ENCODE assay signal across 17 mouse cellular contexts in the genomic region with DNA sequence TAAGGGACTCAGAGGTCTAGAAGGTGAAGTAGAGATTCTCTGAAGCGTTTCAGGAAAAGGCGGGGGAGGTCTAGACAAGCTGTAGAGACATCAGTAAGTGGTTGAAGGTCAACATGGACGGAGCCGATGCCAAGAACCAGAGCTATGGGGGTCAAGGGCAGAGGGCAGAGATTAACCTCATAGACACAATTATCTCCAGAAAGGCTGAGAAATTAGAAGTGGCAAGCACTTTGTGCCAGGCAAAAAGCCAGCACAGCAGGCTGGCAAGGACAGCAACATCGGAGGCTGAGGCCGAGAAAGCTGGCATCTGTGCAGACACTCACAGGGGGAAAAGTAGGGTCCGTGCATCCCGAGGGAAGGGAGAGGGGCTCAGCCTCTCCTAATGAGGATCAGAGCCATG. TPM values are rescaled to one million over a fixed set of nuclear protein-coding genes. Genes with fewer than 3 reads are reported as not detected.
DNase-seq lines count a peak whose midpoint lies in the region; ATAC-seq and TF ChIP-seq lines count a peak whose summit lies in the region.
"Had no signal": no experiment of that assay in that cellular context is flagged by ENCODE, and none has a peak within 500 bp of the region (broad histone marks: within the 10 kb centered on the region; RNA-seq: fewer than 3 reads in every experiment).

No protein-coding gene starts in this region.

- H3K27ac ChIP-seq in forebrain, embryonic 14.5 days (ENCODE audit: low read depth, low read length), result peak overlapping the region; percentile 49; the same call in 1 of the 2 replicates
- no peak overlapping the region for H3K27ac ChIP-seq in forebrain, embryonic 10.5 days
- H3K27ac ChIP-seq in midbrain, embryonic 10.5 days (replicated peaks), result peak overlapping the region; percentile 46; the same call in 1 of the 2 replicates
- H3K27ac ChIP-seq in midbrain, postnatal 0 days (ENCODE audit: low read depth, low read length), result no peak overlapping the region
- no peak overlapping the region for H3K27ac ChIP-seq in heart, embryonic 11.5 days (ENCODE audit: low read depth, low read length)
- H3K27ac ChIP-seq: heart, embryonic 13.5 days; intestine, embryonic 15.5 days; liver, embryonic 12.5 days; midbrain, embryonic 12.5 days; neural tube, embryonic 13.5 days had no signal

- H3K4me2 ChIP-seq in forebrain, embryonic 14.5 days (ENCODE audit: low read length), result no peak overlapping the region
- H3K4me2 ChIP-seq in midbrain, postnatal 0 days (ENCODE audit: low read depth, low read length, poor library complexity, severe bottlenecking), result no peak overlapping the region
- H3K4me2 ChIP-seq in heart, embryonic 11.5 days, result no peak overlapping the region
- H3K4me2 ChIP-seq: heart, embryonic 13.5 days; intestine, embryonic 15.5 days; liver, embryonic 12.5 days; midbrain, embryonic 12.5 days; neural tube, embryonic 13.5 days had no signal

- no peak for DNase-seq in forebrain, embryonic 14.5 days (ENCODE audit: low spot score)
- DNase-seq in forebrain, embryonic 10.5 days (ENCODE audit: extremely low spot score, low spot score), result no peak
- no peak for DNase-seq in midbrain, embryonic 10.5 days (ENCODE audit: low spot score)
- no peak for DNase-seq in midbrain, postnatal 0 days (ENCODE audit: low spot score)
- peak; percentile 65 to 74 for DNase-seq in adrenal gland, postnatal 36 days
- peak; percentile 71 to 76 for DNase-seq in kidney, postnatal 25 days
- no peak for DNase-seq in embryo, embryonic 9.5 days (ENCODE audit: extremely low spot score)
- DNase-seq: cerebellum, adult 2 months; embryo, embryonic 11 days; gastrocnemius, postnatal 14 days had no signal

- no peak for TF ChIP-seq CTCF in midbrain, postnatal 0 days (IDR thresholded peaks at IDR 0.05)

- no peak overlapping the region for H3K9ac ChIP-seq in forebrain, embryonic 14.5 days (ENCODE audit: low read length)
- H3K9ac ChIP-seq in midbrain, postnatal 0 days (replicated peaks; ENCODE audit: low read length, poor library complexity, severe bottlenecking), result no peak overlapping the region
- H3K9ac ChIP-seq in heart, embryonic 11.5 days (ENCODE audit: low read depth, low read length), result no peak overlapping the region
- H3K9ac ChIP-seq: heart, embryonic 13.5 days; intestine, embryonic 15.5 days; liver, embryonic 12.5 days; midbrain, embryonic 12.5 days; neural tube, embryonic 13.5 days had no signal

- H3K36me3 ChIP-seq in forebrain, embryonic 14.5 days (ENCODE audit: control insufficient read depth, insufficient read depth, low read length), result 0 out of 2 replicates have a peak, but pooled peaks cover 3% of the 10 kb centered on the region
- no peaks in the 10 kb centered on the region for H3K36me3 ChIP-seq in forebrain, embryonic 10.5 days (replicated peaks)
- H3K36me3 ChIP-seq in midbrain, embryonic 10.5 days, result no peaks in the 10 kb centered on the region
- H3K36me3 ChIP-seq in midbrain, postnatal 0 days (ENCODE audit: insufficient read depth, low read length), result peaks cover 6% of the 10 kb centered on the region; the same call in 1 of the 2 replicates
- no peaks in the 10 kb centered on the region for H3K36me3 ChIP-seq in heart, embryonic 11.5 days (ENCODE audit: control insufficient read depth, insufficient read depth, low read length)
- H3K36me3 ChIP-seq: heart, embryonic 13.5 days; intestine, embryonic 15.5 days; midbrain, embryonic 12.5 days had no signal

- H3K4me3 ChIP-seq in forebrain, embryonic 14.5 days (ENCODE audit: low read depth, low read length), result no peak overlapping the region
- H3K4me3 ChIP-seq in forebrain, embryonic 10.5 days, result no peak overlapping the region
- no peak overlapping the region for H3K4me3 ChIP-seq in midbrain, embryonic 10.5 days
- H3K4me3 ChIP-seq in midbrain, postnatal 0 days (ENCODE audit: low read depth, low read length), result no peak overlapping the region
- H3K4me3 ChIP-seq in heart, embryonic 11.5 days (ENCODE audit: low read depth, low read length), result no peak overlapping the region
- H3K4me3 ChIP-seq: heart, embryonic 13.5 days; intestine, embryonic 15.5 days; liver, embryonic 12.5 days; midbrain, embryonic 12.5 days; neural tube, embryonic 13.5 days had no signal

- H3K27me3 ChIP-seq in forebrain, embryonic 14.5 days (replicated peaks; ENCODE audit: control insufficient read depth, insufficient read depth, low read length), result no peaks in the 10 kb centered on the region
- H3K27me3 ChIP-seq in forebrain, embryonic 10.5 days (ENCODE audit: poor library complexity, severe bottlenecking), result 0 out of 2 replicates have a peak, but pooled peaks cover 13% of the 10 kb centered on the region
- H3K27me3 ChIP-seq in midbrain, embryonic 10.5 days (ENCODE audit: low read depth, poor library complexity, severe bottlenecking), result no peaks in the 10 kb centered on the region
- no peaks in the 10 kb centered on the region for H3K27me3 ChIP-seq in midbrain, postnatal 0 days (ENCODE audit: insufficient read depth, low read length)
- no peaks in the 10 kb centered on the region; the same call in 1 of the 2 replicates for H3K27me3 ChIP-seq in heart, embryonic 11.5 days (ENCODE audit: control insufficient read depth, insufficient read depth, low read length)
- H3K27me3 ChIP-seq: intestine, embryonic 15.5 days; liver, embryonic 12.5 days; neural tube, embryonic 13.5 days had no signal

- WGBS in forebrain, embryonic 14.5 days, result 72% methylated on average over 8 of the region's 8 CpGs
- 86% methylated on average over 8 of the region's 8 CpGs for WGBS in forebrain, embryonic 10.5 days
- WGBS in midbrain, embryonic 10.5 days, result 70% methylated on average over 8 of the region's 8 CpGs
- WGBS in midbrain, postnatal 0 days, result 47% methylated on average over 8 of the region's 8 CpGs
- WGBS in heart, embryonic 11.5 days (ENCODE audit: insufficient replicate concordance), result 77% methylated on average over 8 of the region's 8 CpGs

- H3K9me3 ChIP-seq in forebrain, embryonic 14.5 days (replicated peaks; ENCODE audit: control insufficient read depth, low read length), result no peaks in the 10 kb centered on the region
- H3K9me3 ChIP-seq in forebrain, embryonic 10.5 days, result no peaks in the 10 kb centered on the region
- no peaks in the 10 kb centered on the region for H3K9me3 ChIP-seq in midbrain, embryonic 10.5 days (replicated peaks)
- H3K9me3 ChIP-seq in midbrain, postnatal 0 days (ENCODE audit: low read length), result no peaks in the 10 kb centered on the region
- no peaks in the 10 kb centered on the region for H3K9me3 ChIP-seq in heart, embryonic 11.5 days (replicated peaks; ENCODE audit: control insufficient read depth, low read length)
- H3K9me3 ChIP-seq: heart, embryonic 13.5 days; intestine, embryonic 15.5 days; liver, embryonic 12.5 days; midbrain, embryonic 12.5 days; neural tube, embryonic 13.5 days had no signal

- peaks cover 7% of the 10 kb centered on the region for H3K4me1 ChIP-seq in forebrain, embryonic 14.5 days (ENCODE audit: control insufficient read depth, insufficient read depth, low read length)
- peaks cover 33% of the 10 kb centered on the region for H3K4me1 ChIP-seq in forebrain, embryonic 10.5 days
- peaks cover 58% of the 10 kb centered on the region for H3K4me1 ChIP-seq in midbrain, embryonic 10.5 days
- no peaks in the 10 kb centered on the region for H3K4me1 ChIP-seq in midbrain, postnatal 0 days (ENCODE audit: insufficient read depth, low read length)
- H3K4me1 ChIP-seq in heart, embryonic 11.5 days (ENCODE audit: control insufficient read depth, insufficient read depth, low read length), result peaks cover 21% of the 10 kb centered on the region
- H3K4me1 ChIP-seq: intestine, embryonic 15.5 days had no signal

- ATAC-seq in forebrain, embryonic 14.5 days, result no peak
- ATAC-seq in midbrain, postnatal 0 days (ENCODE audit: low FRiP score), result no peak
- no peak for ATAC-seq in heart, embryonic 11.5 days (replicated peaks; ENCODE audit: insufficient number of reproducible peaks, low FRiP score, low TSS enrichment)
- ATAC-seq: intestine, embryonic 15.5 days; liver, embryonic 12.5 days; lung, postnatal 0 days had no signal

RNA-seq across cellular contexts. Expression of a gene that starts 2.5 kb away (rescaled TPM):
- 0.30 and 0.32 TPM in 2 replicates for polyA plus RNA-seq in forebrain, embryonic 14.5 days (2014; fragmentation: Nextera tagmentation; extraction: Ambion mirVana)
- polyA plus RNA-seq in forebrain, embryonic 10.5 days (2016; fragmentation: Nextera tagmentation; extraction: Ambion mirVana), result 0.11 and 0.19 TPM in 2 replicates
- 0.10 TPM in 2 replicates for polyA plus RNA-seq in midbrain, embryonic 10.5 days (2016; fragmentation: Nextera tagmentation; extraction: Ambion mirVana)
- 0.55 and 0.57 TPM in 2 replicates for total RNA-seq in midbrain, postnatal 0 days (2014; rRNA removed)
- polyA plus RNA-seq in midbrain, postnatal 0 days (2015; fragmentation: Nextera tagmentation; extraction: Ambion mirVana), result 0.22 and 0.46 TPM in 2 replicates
- 1 to 10 TPM in 1 of 2 experiments, under 1 TPM in 1; 0.20 to 3.1 TPM for total RNA-seq in adrenal gland, postnatal 36 days (2021)
- 0.37 and 0.47 TPM in 2 replicates for polyA plus RNA-seq in heart, embryonic 11.5 days (2014; fragmentation: Nextera tagmentation; extraction: Ambion mirVana)
- polyA plus RNA-seq: midbrain, embryonic 12.5 days had no signal

RNA-seq across cellular contexts. Expression of a gene that starts 28.4 kb away (rescaled TPM):
- polyA plus RNA-seq in forebrain, embryonic 14.5 days (2014; fragmentation: Nextera tagmentation; extraction: Ambion mirVana), result 7.7 and 10.7 TPM in 2 replicates
- polyA plus RNA-seq in forebrain, embryonic 10.5 days (2016; fragmentation: Nextera tagmentation; extraction: Ambion mirVana), result 20.1 and 20.8 TPM in 2 replicates
- 17.7 and 19.2 TPM in 2 replicates for polyA plus RNA-seq in midbrain, embryonic 10.5 days (2016; fragmentation: Nextera tagmentation; extraction: Ambion mirVana)
- 66.0 and 74.3 TPM in 2 replicates for total RNA-seq in midbrain, postnatal 0 days (2014; rRNA removed)
- 11.1 and 14.6 TPM in 2 replicates for polyA plus RNA-seq in midbrain, postnatal 0 days (2015; fragmentation: Nextera tagmentation; extraction: Ambion mirVana)
- total RNA-seq in adrenal gland, postnatal 36 days (2021), result 100 to 1,000 TPM; 102 to 124 TPM
- polyA plus RNA-seq in heart, embryonic 11.5 days (2014; fragmentation: Nextera tagmentation; extraction: Ambion mirVana), result 8.4 and 11.9 TPM in 2 replicates

RNA-seq across cellular contexts. Expression of a gene that starts 30.3 kb away (rescaled TPM):
- polyA plus RNA-seq in forebrain, embryonic 14.5 days (2014; fragmentation: Nextera tagmentation; extraction: Ambion mirVana), result 6.1 and 8.2 TPM in 2 replicates
- 5.8 TPM in 2 replicates for polyA plus RNA-seq in forebrain, embryonic 10.5 days (2016; fragmentation: Nextera tagmentation; extraction: Ambion mirVana)
- polyA plus RNA-seq in midbrain, embryonic 10.5 days (2016; fragmentation: Nextera tagmentation; extraction: Ambion mirVana), result 6.4 and 7.0 TPM in 2 replicates
- total RNA-seq in midbrain, postnatal 0 days (2014; rRNA removed), result 40.0 and 51.9 TPM in 2 replicates
- polyA plus RNA-seq in midbrain, postnatal 0 days (2015; fragmentation: Nextera tagmentation; extraction: Ambion mirVana), result 20.7 and 20.9 TPM in 2 replicates
- 1 to 10 TPM; 3.7 to 7.0 TPM for total RNA-seq in adrenal gland, postnatal 36 days (2021)
- polyA plus RNA-seq in heart, embryonic 11.5 days (2014; fragmentation: Nextera tagmentation; extraction: Ambion mirVana), result 5.8 and 6.4 TPM in 2 replicates

RNA-seq across cellular contexts. Expression of a gene that starts 51.5 kb away (rescaled TPM):
- polyA plus RNA-seq in forebrain, embryonic 14.5 days (2014; fragmentation: Nextera tagmentation; extraction: Ambion mirVana), result 0.19 and 0.32 TPM in 2 replicates
- polyA plus RNA-seq in forebrain, embryonic 10.5 days (2016; fragmentation: Nextera tagmentation; extraction: Ambion mirVana), result 0.06 TPM in 1 of 2 replicates, not detected in the other
- 0.06 TPM in 1 of 2 replicates, not detected in the other for polyA plus RNA-seq in midbrain, embryonic 10.5 days (2016; fragmentation: Nextera tagmentation; extraction: Ambion mirVana)
- total RNA-seq in midbrain, postnatal 0 days (2014; rRNA removed), result 1.5 and 2.0 TPM in 2 replicates
- polyA plus RNA-seq in midbrain, postnatal 0 days (2015; fragmentation: Nextera tagmentation; extraction: Ambion mirVana), result 1.3 TPM in 2 replicates
- 1 to 10 TPM in 1 of 2 experiments, under 1 TPM in 1; 0.20 to 3.2 TPM for total RNA-seq in adrenal gland, postnatal 36 days (2021)
- polyA plus RNA-seq in heart, embryonic 11.5 days (2014; fragmentation: Nextera tagmentation; extraction: Ambion mirVana), result 0.21 TPM in 1 of 2 replicates, not detected in the other
- total RNA-seq: gastrocnemius, postnatal 14 days had no signal
- polyA plus RNA-seq: heart, embryonic 13.5 days; liver, embryonic 12.5 days; midbrain, embryonic 12.5 days had no signal

Comparison
In these comparisons a context has a peak if more than half of its experiments do, and no peak if none do; other contexts are left out.
1. H3K27ac ChIP-seq: peak in forebrain, embryonic 14.5 days (single experiment) and midbrain, embryonic 10.5 days (single experiment); none in forebrain, embryonic 10.5 days (single experiment), midbrain, postnatal 0 days (single experiment) and heart, embryonic 11.5 days (single experiment).
2. DNase-seq: peak in adrenal gland, postnatal 36 days (2 of 2) and kidney, postnatal 25 days (2 of 2); none in forebrain, embryonic 14.5 days (single experiment), forebrain, embryonic 10.5 days (single experiment), midbrain, embryonic 10.5 days (single experiment), midbrain, postnatal 0 days (single experiment) and embryo, embryonic 9.5 days (single experiment).